7 mouse cellular contexts compared by ENCODE assay signal in genomic region chr15:96284711-96285322, GRCm38 (mm10). TPM values are rescaled to one million over a fixed set of nuclear protein-coding genes. Genes with fewer than 3 reads are reported as not detected.
DNase-seq lines count a peak whose midpoint lies in the region; ATAC-seq and TF ChIP-seq lines count a peak whose summit lies in the region.

No protein-coding gene starts in this region.

- under 1% methylated on average over 67 of the region's 67 CpGs for WGBS in heart, embryonic 15.5 days
- WGBS in small intestine, adult 2 months = under 1% methylated on average over 67 of the region's 67 CpGs

- H3K9me3 ChIP-seq in heart, embryonic 15.5 days (replicated peaks) = no peaks in the 10 kb centered on the region

- peak overlapping the region; percentile 99 for H3K9ac ChIP-seq in heart, embryonic 15.5 days

- peak overlapping the region; percentile 92 for H3K4me3 ChIP-seq in heart, embryonic 15.5 days
- peak overlapping the region; percentile 100 for H3K4me3 ChIP-seq in small intestine, adult 2 months (ENCODE audit: low read depth, low read length)

- TF ChIP-seq CTCF in small intestine, adult 2 months (IDR thresholded peaks at IDR 0.05; ENCODE audit: extremely low read depth, insufficient read length, insufficient replicate concordance, low read depth, low read length) = no peak

- peak overlapping the region; percentile 100 for H3K27ac ChIP-seq in heart, embryonic 15.5 days
- H3K27ac ChIP-seq in small intestine, adult 2 months (ENCODE audit: insufficient read depth, low read depth, low read length) = peak overlapping the region; percentile 97

- DNase-seq in 3T3-L1 (ENCODE audit: low read depth, low spot score) (peak; percentile 60), A20 (ENCODE audit: low read depth, low spot score) (peak; percentile 78)
- peak; percentile 81 to 82 for DNase-seq in cerebellum, postnatal 25 days
- peak; percentile 61 to 71 for DNase-seq in layer of hippocampus, postnatal 10 days (ENCODE audit: low spot score in 2 of 2)
- DNase-seq in lung, postnatal 4 days = peak; percentile 71 to 76

- H3K27me3 ChIP-seq in heart, embryonic 15.5 days = no peaks in the 10 kb centered on the region
- no peaks in the 10 kb centered on the region for H3K27me3 ChIP-seq in small intestine, adult 2 months (ENCODE audit: control insufficient read depth, insufficient read depth, low read length)

- peaks cover 37% of the 10 kb centered on the region for H3K4me1 ChIP-seq in heart, embryonic 15.5 days (replicated peaks)
- peaks cover 13% of the 10 kb centered on the region for H3K4me1 ChIP-seq in small intestine, adult 2 months (ENCODE audit: control insufficient read depth, insufficient read depth, insufficient read length, low read length)

- peak; percentile 18 for ATAC-seq in heart, embryonic 15.5 days (replicated peaks; ENCODE audit: insufficient number of reproducible peaks, insufficient read depth, low FRiP score, low read depth)

- H3K4me2 ChIP-seq in heart, embryonic 15.5 days = peak overlapping the region; percentile 82

- peaks cover 11% of the 10 kb centered on the region for H3K36me3 ChIP-seq in heart, embryonic 15.5 days
- H3K36me3 ChIP-seq in small intestine, adult 2 months (ENCODE audit: control insufficient read depth, insufficient read depth, low read length) = 0 out of 2 replicates have a peak, but pooled peaks cover 4% of the 10 kb centered on the region

- TF ChIP-seq POLR2A in small intestine, adult 2 months (IDR thresholded peaks at IDR 0.05; ENCODE audit: low read depth, low read length) = no peak; the same call in 1 of the 2 replicates

RNA-seq across cellular contexts. Expression of gene Arid2, which starts 2.5 kb away (rescaled TPM):
- 11.6 and 15.0 TPM in 2 replicates for polyA plus RNA-seq in heart, embryonic 15.5 days (2015; fragmentation: Nextera tagmentation; extraction: Ambion mirVana)
- total RNA-seq in layer of hippocampus, postnatal 10 days (2021) = 10 to 100 TPM; 43.7 to 46.0 TPM
- polyA plus RNA-seq in small intestine, adult 2 months (2012; rRNA removed) = 5.8 and 12.3 TPM in 2 replicates

Comparison
In these comparisons a context has a peak if more than half of its experiments do, and no peak if none do; other contexts are left out.
1. Peak in every context shown above with its lines: DNase-seq, ATAC-seq, H3K4me3 ChIP-seq and H3K27ac ChIP-seq.